Mouse (Mus musculus) olfactory bulb, adult 2 months (tissue): ENCODE measurements around the gene Prss36.

Experiments used
- CTCF ChIP-seq: fragments of 200-500 bp; IDR thresholded peaks from 2 replicates; pipeline ENCODE4 v1.5.1; 2012; ENCODE audit warnings: low read depth, mild to moderate bottlenecking, low read length, moderate library complexity; ENCODE audit not compliant: insufficient read depth
- POLR2A ChIP-seq: fragments of 200-500 bp; IDR thresholded peaks from 2 replicates; pipeline ENCODE4 v1.6.1; 2012; ENCODE audit warnings: mild to moderate bottlenecking, low read depth, low read length, moderate library complexity; ENCODE audit not compliant: insufficient read depth

DNA sequence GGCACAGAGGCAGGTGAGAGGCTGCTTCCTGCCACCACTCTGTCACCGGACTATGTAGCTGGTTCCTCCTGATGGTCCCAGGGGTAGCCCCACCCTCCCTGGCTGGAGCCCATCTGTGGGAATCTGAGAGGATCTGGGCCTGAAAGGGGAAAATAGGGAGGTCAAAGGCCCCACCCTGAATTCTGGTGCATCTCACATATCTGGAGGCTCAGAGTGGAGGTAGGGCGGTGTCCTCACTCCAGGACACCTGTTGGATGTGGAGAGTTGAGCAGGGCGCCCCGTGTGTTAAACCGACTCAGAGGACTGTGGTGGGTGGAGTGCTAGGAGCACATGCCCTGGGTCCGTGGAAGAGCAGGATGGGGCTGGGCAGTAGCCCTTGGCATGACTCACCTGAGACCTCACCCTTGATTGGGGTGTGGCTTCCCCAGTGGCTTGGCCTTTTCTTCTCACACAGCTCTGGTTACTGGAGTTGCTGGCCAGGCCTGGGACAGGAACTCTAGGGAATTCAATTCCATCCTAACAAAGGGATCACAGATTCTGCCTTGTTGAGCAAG lies at the start of gene Prss36:
- TF ChIP-seq POLR2A (no peak), CTCF (no peak)
